Mouse (Mus musculus): Measurements from ENCODE around the gene Clec5a. TPM values are rescaled to one million over a fixed set of nuclear protein-coding genes. Genes with fewer than 3 reads are reported as not detected.

Clec5a gene
- polyA plus RNA-seq, 1 experiment from 2014 or later, result 1.4 TPM

- ATAC-seq (ENCODE audit: insufficient read depth) (no peak), DNase-seq (no peak)
- no peak within 1 kb of the TSS for H3K4me2 ChIP-seq
- WGBS, result 83% methylated on average over 3 of the region's 3 CpGs
- H3K27ac ChIP-seq (ENCODE audit: low read depth), result no peak within 1 kb of the TSS
- H3K9ac ChIP-seq, result no peak within 1 kb of the TSS
- H3K27me3 ChIP-seq (ENCODE audit: insufficient read depth, low read length), result no peaks in the 10 kb centered on the region
- H3K4me1 ChIP-seq (ENCODE audit: insufficient read depth), result no peaks in the 10 kb centered on the region
- no peaks in the 10 kb centered on the region for H3K9me3 ChIP-seq (ENCODE audit: low read depth, low read length)
- H3K36me3 ChIP-seq (ENCODE audit: insufficient read depth), result no peaks in the 10 kb centered on the region
- no peak within 1 kb of the TSS for H3K4me3 ChIP-seq (ENCODE audit: low read depth, low read length)
- no peak for TF ChIP-seq CTCF (IDR thresholded peaks at IDR 0.05; ENCODE audit: low read depth)
Measured at GRCm38 (mm10) chr6:40569187-40569586, 16.4 kb downstream of the Clec5a start, which contains the start of gene Olfr460. Olfr460 (plus strand) TSS chr6:40569487.

GRCm38 (mm10) chr6:40554950-40555349 is 30.7 kb downstream of the Clec5a start, which contains the start of gene Olfr461:
Olfr461 (minus strand) TSS chr6:40555050.
- WGBS, result 83% methylated on average over 2 of the region's 2 CpGs

GRCm38 (mm10) chr6:40544690-40545089 is 40.9 kb downstream of the Clec5a start:
- TF ChIP-seq CTCF (IDR thresholded peaks at IDR 0.05; ENCODE audit: low read depth), result no peak
- no peak overlapping the region for H3K9ac ChIP-seq
- no peaks in the 10 kb centered on the region for H3K27me3 ChIP-seq (ENCODE audit: insufficient read depth, low read length)
- DNase-seq (no peak), ATAC-seq (ENCODE audit: insufficient read depth) (no peak)
- no peak overlapping the region for H3K4me2 ChIP-seq
- WGBS, result 78% methylated on average over 10 of the region's 10 CpGs
- no peak overlapping the region for H3K27ac ChIP-seq (ENCODE audit: low read depth)
- no peak overlapping the region for H3K4me3 ChIP-seq (ENCODE audit: low read depth, low read length)
- no peaks in the 10 kb centered on the region for H3K9me3 ChIP-seq (ENCODE audit: low read depth, low read length)
- no peaks in the 10 kb centered on the region for H3K4me1 ChIP-seq (ENCODE audit: insufficient read depth)
- no peaks in the 10 kb centered on the region for H3K36me3 ChIP-seq (ENCODE audit: insufficient read depth)

More at GRCm38 (mm10) chr6:40554950-40555349, 30.7 kb downstream of the Clec5a start, which contains the start of gene Olfr461:
- Histone ChIP-seq H3K4me1 (ENCODE audit: insufficient read depth) (no peaks in the 10 kb centered on the region), H3K4me3 (ENCODE audit: low read depth, low read length) (no peak within 1 kb of the TSS), H3K4me2 (no peak within 1 kb of the TSS), H3K27ac (ENCODE audit: low read depth) (no peak within 1 kb of the TSS), H3K9me3 (ENCODE audit: low read depth, low read length) (no peaks in the 10 kb centered on the region), H3K36me3 (ENCODE audit: insufficient read depth) (no peaks in the 10 kb centered on the region), H3K9ac (no peak within 1 kb of the TSS), H3K27me3 (ENCODE audit: insufficient read depth, low read length) (no peaks in the 10 kb centered on the region)
- no peak for ATAC-seq (ENCODE audit: insufficient read depth)
- DNase-seq, result no peak
- TF ChIP-seq CTCF (IDR thresholded peaks at IDR 0.05; ENCODE audit: low read depth), result no peak

Other genes with a start within 250 kb of the Clec5a start
- 12.2 and 16.0 TPM in 2 replicates for gene E330009J07Rik, start 149.7 kb downstream of the Clec5a start, polyA plus RNA-seq (2014; fragmentation: Nextera tagmentation; extraction: Ambion mirVana)
- gene Wee2, start 146.7 kb downstream of the Clec5a start, polyA plus RNA-seq (2014; fragmentation: Nextera tagmentation; extraction: Ambion mirVana), result not detected in 2 replicates
- 136 and 143 TPM in 2 replicates for gene Ssbp1, start 114.5 kb downstream of the Clec5a start, polyA plus RNA-seq (2014; fragmentation: Nextera tagmentation; extraction: Ambion mirVana)
- gene Tas2r137, start 94.6 kb downstream of the Clec5a start, polyA plus RNA-seq (2014; fragmentation: Nextera tagmentation; extraction: Ambion mirVana), result not detected in 2 replicates
- gene Tas2r108, start 92.3 kb downstream of the Clec5a start, polyA plus RNA-seq (2014; fragmentation: Nextera tagmentation; extraction: Ambion mirVana), result not detected in 2 replicates
- gene Prss37, start 66.3 kb downstream of the Clec5a start, polyA plus RNA-seq (2014; fragmentation: Nextera tagmentation; extraction: Ambion mirVana), result not detected in 2 replicates
- 0.04 TPM in 1 of 2 replicates, not detected in the other for gene Olfr461, start 30.8 kb downstream of the Clec5a start, polyA plus RNA-seq (2014; fragmentation: Nextera tagmentation; extraction: Ambion mirVana)
- not detected in 2 replicates for gene Olfr460, start 16.3 kb downstream of the Clec5a start, polyA plus RNA-seq (2014; fragmentation: Nextera tagmentation; extraction: Ambion mirVana)
- gene Tas2r138, start 27.5 kb upstream of the Clec5a start, polyA plus RNA-seq (2014; fragmentation: Nextera tagmentation; extraction: Ambion mirVana), result not detected in 2 replicates
- 0.11 and 0.38 TPM in 2 replicates for gene Mgam, start 43.0 kb upstream of the Clec5a start, polyA plus RNA-seq (2014; fragmentation: Nextera tagmentation; extraction: Ambion mirVana)

Data from lung, embryonic 14.5 days (tissue).